Mouse (Mus musculus) ovary, adult 18-20 months (tissue): ENCODE measurements around the gene Cela2a.

Source experiments
- DNase-seq: peaks from one replicate; pipeline ENCODE4 v3.0.0; 2022; ENCODE audit warnings: low spot score, mixed read lengths

Gene Cela2a

DNA sequence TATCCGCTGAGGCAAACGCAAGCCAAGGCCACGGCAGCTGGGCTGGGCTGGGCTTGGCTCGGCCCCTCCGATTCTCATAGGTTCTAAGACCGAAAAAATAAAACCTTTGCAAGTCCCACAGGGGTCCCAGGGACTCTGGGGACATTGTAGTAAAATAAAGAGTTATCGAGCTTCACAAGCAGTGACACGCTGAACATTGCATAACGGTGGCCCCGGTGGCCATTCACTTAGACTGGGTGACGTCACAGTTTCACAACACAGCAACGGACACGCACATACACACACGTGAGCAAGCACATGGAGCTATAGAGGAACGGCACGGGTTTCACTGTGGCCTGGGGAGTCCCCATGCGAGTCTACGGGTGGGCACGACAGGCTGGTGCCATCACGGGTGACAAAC, 32.5 kb upstream of the Cela2a start:
- no peak for DNase-seq

- no peak for DNase-seq
These were observed 31.5 kb upstream of the Cela2a start for GRCm38 (mm10) chr4:141857422-141857930.

DNA sequence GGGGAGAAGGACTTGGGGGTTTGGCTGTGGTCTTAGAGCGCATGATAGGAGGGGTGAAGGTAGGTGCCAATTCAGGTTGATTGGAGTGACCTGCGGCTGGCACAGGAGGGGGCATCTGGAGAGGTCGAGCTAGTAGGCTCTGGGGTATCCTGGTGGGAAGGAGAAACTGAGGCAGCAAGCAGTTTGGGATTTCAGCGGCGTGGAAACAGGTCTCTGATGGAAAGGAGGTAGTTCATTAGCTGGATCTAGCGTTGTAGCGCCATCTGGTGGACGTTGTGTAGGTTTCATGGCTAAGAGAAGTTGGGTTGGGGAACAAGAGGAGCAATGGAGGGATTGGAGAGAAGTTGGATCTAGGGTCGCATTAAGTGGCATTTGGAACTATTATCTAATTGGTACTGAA, 27.5 kb upstream of the Cela2a start:
- DNase-seq: no peak

- no peak for DNase-seq
These were observed 20.0 kb upstream of the Cela2a start, which contains the start of gene Ctrc for GRCm38 (mm10) chr4:141845999-141846398. Ctrc (minus strand) TSS chr4:141846359.

DNA sequence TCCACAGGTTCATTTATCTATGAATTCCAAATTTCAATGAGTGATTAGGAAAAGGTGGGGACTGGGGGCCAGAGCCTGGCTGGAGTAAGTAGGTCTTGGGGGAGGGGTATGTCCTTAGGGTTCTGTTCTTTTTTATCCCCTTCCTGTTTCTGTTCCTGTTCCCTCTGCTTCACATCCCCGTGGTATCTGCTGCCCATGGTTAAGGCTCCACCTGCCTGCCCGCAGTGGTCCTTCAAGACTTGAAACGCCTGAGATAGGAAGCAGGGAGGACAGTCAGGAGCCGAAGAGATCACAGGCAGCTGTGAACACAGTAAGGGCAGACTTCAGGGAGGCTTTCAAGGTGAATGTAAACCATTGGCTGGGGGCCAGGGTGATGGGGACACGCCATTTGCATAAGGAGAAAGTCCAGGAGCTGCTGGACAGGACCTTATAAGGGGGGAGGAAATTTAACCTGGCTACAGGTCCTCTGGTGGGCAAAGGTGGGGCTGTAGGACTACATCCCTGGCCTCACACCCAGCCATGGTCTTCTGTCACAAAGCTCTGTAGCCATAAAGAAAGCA, 8.7 kb upstream of the Cela2a start:
- DNase-seq: no peak

GRCm38 (mm10) chr4:141833911-141834310, 8.0 kb upstream of the Cela2a start:
- DNase-seq: no peak

GRCm38 (mm10) chr4:141831361-141831760, 5.4 kb upstream of the Cela2a start:
- no peak for DNase-seq

GRCm38 (mm10) chr4:141830381-141830780, 4.4 kb upstream of the Cela2a start:
- no peak for DNase-seq

DNA sequence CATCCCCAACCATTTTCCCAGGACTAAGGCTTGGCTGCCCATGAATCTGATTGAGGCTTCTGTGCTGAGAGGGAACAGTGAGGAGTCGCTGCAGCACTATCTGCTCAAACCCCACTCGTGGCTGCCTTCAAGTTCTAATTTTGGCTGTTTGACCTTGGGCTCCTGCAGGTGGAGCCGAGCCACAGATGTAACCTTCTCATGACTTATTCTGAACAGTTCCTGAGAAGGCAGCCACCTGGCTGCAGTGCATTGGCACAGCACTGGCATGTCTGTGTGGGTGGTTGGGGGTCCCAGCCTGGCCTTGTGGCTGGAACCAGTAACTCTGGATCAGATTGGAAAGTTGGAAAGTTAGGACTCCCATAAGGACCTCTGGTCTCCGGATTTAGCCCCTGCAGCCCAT, 2.2 kb upstream of the Cela2a start:
- no peak for DNase-seq

DNA sequence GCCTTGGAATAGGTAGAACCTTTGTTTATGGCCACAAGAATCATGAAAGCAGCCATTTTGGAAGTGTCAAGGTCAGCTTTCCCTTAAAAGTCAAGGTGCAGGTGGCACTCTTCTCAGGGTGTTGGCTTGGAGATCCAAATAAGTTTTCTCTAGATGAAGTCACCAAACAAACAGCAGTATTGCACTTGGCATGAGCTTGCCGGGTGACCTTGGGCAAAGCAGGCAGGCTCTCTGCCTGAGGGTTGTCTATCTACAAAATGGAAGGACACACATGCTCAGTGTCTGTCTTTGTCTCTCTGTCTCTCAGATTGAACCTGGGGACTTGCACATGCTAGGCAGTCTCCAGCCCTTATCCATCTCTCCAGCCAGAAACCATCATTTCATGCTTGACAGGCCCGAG, 1.4 kb upstream of the Cela2a start:
- DNase-seq: peak; percentile 29

GRCm38 (mm10) chr4:141822979-141823378, 3.0 kb downstream of the Cela2a start:
- peak; percentile 21 for DNase-seq

DNA sequence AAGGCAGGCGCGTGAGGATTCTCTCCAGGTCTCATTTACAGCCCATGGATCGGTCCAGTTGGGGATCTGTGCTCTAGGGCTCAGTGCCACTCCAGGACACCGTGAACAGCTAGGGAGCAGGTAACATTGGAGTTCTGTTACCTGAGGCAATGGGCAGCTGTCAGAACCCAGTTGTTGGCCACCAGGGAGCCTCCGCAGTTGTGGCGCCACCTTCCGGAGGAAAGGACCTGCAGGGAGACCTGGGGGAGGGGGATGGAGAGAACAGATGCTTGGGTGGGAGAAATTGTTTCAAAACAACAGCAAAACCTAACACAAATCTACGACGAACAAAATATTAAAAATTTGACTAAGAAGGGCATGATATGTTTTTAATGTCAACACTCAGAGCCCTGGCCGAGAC, 3.9 kb downstream of the Cela2a start:
- DNase-seq: no peak

- peak; percentile 47 for DNase-seq
These were observed 4.8 kb downstream of the Cela2a start for GRCm38 (mm10) chr4:141821178-141821577.

- no peak for DNase-seq
These were observed 6.6 kb downstream of the Cela2a start for GRCm38 (mm10) chr4:141819316-141819715.

DNA sequence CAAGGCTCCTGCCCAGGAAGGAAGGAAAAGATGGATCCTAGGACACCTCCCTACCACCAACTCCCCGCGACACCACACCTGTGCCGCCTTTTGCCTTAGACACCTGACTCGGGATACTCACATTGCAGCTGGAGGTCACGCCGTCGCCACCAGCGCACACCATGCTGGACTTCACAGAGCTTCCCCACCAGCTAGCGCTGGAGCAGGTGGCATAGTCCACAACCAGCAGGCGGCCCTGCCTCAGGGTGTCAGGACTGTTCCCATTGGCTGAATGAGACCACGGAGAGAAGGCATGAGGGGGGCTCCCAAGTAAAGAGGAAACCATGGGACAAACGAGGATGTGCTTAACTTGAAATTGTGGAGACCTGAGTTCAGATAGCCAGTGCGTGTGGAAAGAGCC, 7.1 kb downstream of the Cela2a start:
- DNase-seq: no peak

DNA sequence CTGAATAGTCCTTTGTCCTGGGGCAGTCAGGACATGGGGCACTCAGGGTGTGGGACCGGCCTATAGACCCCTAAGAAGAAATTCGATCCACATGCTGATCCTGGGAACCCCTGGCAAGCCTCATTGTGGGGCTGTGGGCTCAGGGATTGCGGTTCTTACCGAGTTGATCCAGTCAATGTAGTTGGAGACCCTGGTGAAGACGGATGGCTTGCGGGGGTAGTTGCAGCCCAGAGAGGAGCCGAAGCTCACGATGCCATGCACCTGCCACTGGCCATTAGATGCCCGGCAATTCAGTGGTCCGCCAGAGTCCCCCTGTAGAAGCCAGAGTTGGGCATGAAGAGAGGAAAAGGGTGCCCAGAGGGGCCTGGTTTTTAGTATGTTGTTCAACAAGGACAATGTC, 8.3 kb downstream of the Cela2a start:
- no peak for DNase-seq

DNA sequence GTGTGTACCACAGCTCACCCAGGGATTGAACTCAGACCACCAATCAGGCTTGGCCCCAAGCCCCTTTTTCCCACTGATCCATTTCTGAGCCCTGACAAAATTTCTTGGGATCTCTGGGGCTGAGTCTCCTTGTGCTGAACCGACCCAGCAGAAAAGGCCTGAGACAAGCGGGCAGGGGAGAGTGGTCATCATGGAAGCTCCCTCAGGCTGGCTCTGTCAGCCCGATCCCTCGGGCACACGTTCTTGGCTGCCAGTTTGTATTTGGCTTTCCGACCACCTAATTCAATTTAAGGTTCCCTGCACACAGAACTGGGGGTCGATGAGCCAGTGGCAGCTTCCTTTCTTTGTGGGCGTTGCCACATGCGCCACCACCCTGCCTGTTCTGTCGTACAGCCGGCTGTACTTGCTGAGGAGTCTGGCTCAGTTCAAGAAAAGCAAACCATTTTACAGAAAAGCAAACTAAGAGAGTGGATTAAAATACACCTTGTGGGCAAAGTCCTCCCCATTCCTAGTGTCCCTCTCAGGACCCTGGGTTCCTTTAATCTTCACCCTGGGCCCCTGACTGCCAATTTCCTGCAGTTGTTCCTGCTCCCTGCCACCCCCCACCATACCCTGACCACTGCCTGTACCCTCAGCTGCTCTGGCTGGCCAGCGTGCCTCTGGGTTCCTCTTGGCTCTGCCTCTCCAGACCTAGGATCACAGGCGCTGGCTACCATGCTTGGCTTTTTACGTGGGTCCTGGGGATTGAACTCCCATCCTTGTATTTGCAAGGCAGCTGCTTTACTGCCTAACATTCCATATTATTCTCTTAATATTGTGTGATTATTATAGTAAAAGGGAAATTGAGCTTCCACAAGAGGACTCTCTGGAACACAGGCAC, 8.9 kb downstream of the Cela2a start:
- no peak for DNase-seq

DNA sequence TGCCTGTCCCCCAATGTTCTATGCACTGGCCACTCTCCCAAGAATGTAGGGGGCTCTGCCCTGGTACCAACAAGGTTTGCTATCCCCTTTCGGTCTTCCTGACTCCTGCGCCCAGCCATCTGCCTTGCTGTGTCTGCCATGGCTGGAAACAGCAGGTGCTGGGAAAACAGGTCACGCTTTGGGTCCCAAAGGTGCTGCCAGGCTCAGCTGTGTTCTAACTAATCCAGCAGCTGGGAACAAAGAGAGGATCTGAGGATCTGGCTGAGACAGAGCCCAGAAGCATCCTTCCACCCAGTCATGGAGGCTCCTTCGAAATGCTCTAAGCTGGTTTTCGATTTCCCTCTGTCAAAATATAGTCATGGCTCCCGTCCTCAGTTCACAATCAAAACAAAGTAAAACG, 9.7 kb downstream of the Cela2a start:
- DNase-seq: no peak

- no peak for DNase-seq
These were observed 14.6 kb downstream of the Cela2a start for GRCm38 (mm10) chr4:141811375-141811774.

DNA sequence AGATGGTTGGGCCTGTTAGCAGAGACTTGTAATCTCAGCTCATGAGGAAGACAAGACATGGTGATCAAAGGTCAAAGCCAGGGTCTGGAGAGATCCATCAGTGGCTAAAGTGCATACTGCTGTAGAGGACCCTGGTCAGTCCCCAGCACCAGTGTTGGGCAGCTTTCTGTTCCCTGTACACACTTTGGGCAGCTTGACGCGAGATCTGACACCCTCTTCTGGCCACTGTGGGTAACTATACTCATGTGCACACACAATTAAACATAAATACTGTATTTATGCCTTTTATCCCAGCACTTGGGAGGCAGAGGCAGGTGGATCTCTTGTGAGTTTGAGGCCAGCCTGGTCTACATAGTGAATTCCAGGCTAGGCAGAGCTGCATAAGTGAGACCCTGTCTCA, 15.0 kb downstream of the Cela2a start:
- DNase-seq: no peak

DNA sequence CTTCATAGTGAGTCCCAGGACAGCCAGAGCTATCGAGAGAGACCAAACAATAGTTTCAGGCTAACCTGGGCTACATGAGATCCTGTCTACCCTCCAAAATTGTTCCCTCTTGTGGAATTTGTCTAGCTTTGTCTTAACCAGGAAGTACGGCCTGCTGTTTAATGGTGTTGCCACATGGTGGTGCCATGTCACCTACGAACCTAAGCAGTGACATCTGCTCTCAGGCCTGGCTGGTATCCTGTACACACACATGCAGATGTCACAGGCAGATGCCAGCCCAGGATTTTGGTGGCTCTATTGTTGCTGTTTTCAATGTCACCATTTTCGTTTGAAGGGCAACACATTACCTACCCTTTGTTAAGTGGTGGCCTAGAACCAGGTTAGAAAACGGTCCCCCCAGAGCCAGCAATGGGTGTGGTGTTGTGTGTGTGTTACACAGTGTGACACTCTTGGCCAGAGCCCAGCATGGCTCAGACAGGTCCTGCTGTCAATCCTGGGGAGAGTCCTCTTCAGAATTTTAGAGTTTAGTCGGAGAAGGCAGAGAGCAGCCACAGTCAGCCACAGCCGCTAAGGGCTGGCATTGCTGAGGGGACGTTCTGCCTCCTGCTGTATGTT, 16.0 kb downstream of the Cela2a start:
- DNase-seq: no peak

DNA sequence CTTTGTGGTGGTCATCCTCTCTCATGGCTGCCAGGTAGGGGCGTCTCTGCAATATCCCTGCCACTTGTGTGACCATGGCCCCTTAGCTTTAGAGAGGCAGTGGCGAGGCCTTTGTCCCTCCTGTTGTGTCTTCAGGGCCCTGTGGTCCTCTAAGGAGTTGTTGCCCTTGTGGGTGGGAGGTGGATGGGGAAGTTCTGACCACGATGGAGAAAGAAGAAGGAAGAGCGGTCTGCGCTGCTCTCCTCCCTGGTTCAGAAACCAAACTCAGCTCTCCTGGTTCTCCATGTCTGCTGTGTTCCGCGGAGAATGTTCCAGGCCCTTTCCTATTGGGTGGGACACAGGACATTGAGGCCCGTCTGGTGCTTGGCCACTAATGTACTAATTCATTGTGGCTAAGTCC, 20.1 kb downstream of the Cela2a start:
- no peak for DNase-seq

DNA sequence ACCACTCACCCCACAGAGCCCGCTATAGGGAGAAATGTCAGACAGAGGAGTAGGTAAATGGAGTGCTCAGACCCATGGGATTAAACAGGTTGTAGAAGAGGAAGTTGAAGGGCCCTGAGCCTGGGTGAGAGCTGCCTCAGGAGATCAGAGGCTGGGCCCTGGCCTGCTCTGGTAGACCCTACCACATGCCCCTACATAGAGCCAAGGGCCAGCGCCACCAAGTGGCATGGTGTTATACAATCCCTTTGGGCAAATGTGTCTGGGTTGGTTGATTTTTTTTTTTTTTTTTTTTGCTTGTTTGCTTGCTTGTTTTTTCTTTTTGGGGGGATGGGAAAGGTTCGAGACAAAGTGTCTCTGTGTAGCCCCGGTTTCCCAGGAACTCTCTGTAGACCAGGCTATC, 21.9 kb downstream of the Cela2a start:
- DNase-seq: no peak
